Mouse (Mus musculus): Measurements from ENCODE around the gene Plp2.

GRCm38 (mm10) chrX:7690486-7690885 lies 19.3 kb upstream of the Plp2 start:
- TF ChIP-seq POLR2A (IDR thresholded peaks at IDR 0.05; ENCODE audit: borderline replicate concordance, insufficient read depth, low read length) (no peak), CTCF (IDR thresholded peaks at IDR 0.05; ENCODE audit: borderline replicate concordance, insufficient read depth, low read depth, low read length) (no peak)
